Mouse (Mus musculus) CH12.LX (cell line): ENCODE data around the gene 4932438H23Rik. TPM values are rescaled to one million over a fixed set of nuclear protein-coding genes. Genes with fewer than 3 reads are reported as not detected.
A peak's percentile ranks its signal among the peaks of the same experiment; 100 is the strongest.

ENCODE experiments used
- DNase-seq: peaks from one replicate; pipeline ENCODE4 v3.0.0-alpha.2; 2013; ENCODE audit errors: extremely low read depth
- H3K27ac ChIP-seq: 2 replicates; pipeline ENCODE4 v1.5.1; 2012; ENCODE audit warnings: low read depth, mild to moderate bottlenecking, control low read depth, moderate library complexity; ENCODE audit not compliant: insufficient read depth
- H3K27me3 ChIP-seq: replicated peaks from 2 replicates; pipeline ENCODE3; 2012; ENCODE audit warnings: inconsistent platforms
- H3K36me3 ChIP-seq, 2 experiments: replicated peaks in 1 of 2; 2 replicates each; pipeline versions ENCODE3 to v1.6.1; 2012; ENCODE audit warnings: inconsistent platforms in 1 of 2, low read length in 1 of 2, mild to moderate bottlenecking in 1 of 2, mixed read lengths in 1 of 2, moderate library complexity in 1 of 2; ENCODE audit not compliant: control insufficient read depth in 1 of 2, insufficient read depth in 1 of 2
- H3K4me1 ChIP-seq, 2 experiments: 2 replicates each; pipeline ENCODE4 v1.6.1; 2012; ENCODE audit warnings: inconsistent platforms in 1 of 2, moderate library complexity in 1 of 2; ENCODE audit not compliant: insufficient read depth in 2 of 2, control insufficient read depth in 1 of 2
- H3K4me2 ChIP-seq: 2 replicates; pipeline ENCODE4 v1.6.1; 2012; ENCODE audit warnings: low read depth, mild to moderate bottlenecking, control low read depth; ENCODE audit not compliant: poor library complexity, insufficient read depth, severe bottlenecking
- H3K4me3 ChIP-seq, 3 experiments: fragments of 150-350 bp in 1 of 3; sonication (generic) in 1 of 3; replicated peaks in 1 of 3; 2 replicates each; pipeline versions ENCODE3 to v1.5.1; 2011 to 2012; ENCODE audit warnings: low read depth in 2 of 3, low read length in 2 of 3, mild to moderate bottlenecking in 2 of 3, moderate library complexity in 2 of 3, control low read depth in 1 of 3, improper control_type of control experiment in 1 of 3, inconsistent platforms in 1 of 3, mixed read lengths in 1 of 3; ENCODE audit not compliant: poor library complexity in 1 of 3
- H3K79me2 ChIP-seq: replicated peaks from 2 replicates; pipeline ENCODE4 v1.6.1; 2012; ENCODE audit warnings: mild to moderate bottlenecking, moderate library complexity; ENCODE audit not compliant: control insufficient read depth, poor library complexity, insufficient read depth, severe bottlenecking; ENCODE audit errors: extremely low read depth
- H3K9ac ChIP-seq: 2 replicates; pipeline ENCODE4 v1.6.1; 2012; ENCODE audit warnings: low read depth, mild to moderate bottlenecking, control low read depth, moderate library complexity; ENCODE audit not compliant: insufficient read depth
- H3K9me3 ChIP-seq: replicated peaks from 2 replicates; pipeline ENCODE3; 2012; ENCODE audit warnings: low read length, inconsistent platforms, mixed read lengths
- CHD2 ChIP-seq: IDR thresholded peaks from 2 replicates; pipeline ENCODE4 v1.6.1; 2011; ENCODE audit warnings: low read length, improper control_type of control experiment
- CTCF ChIP-seq, 2 experiments: IDR thresholded peaks in 1 of 2; conservative IDR thresholded peaks in 1 of 2; 2 replicates each; pipeline ENCODE4 v1.5.1; 2011 to 2012; ENCODE audit warnings: low read depth in 2 of 2, low read length in 2 of 2, improper control_type of control experiment in 1 of 2, inconsistent platforms in 1 of 2, mild to moderate bottlenecking in 1 of 2, moderate library complexity in 1 of 2
- E2F4 ChIP-seq: IDR thresholded peaks from 2 replicates; pipeline ENCODE4 v1.6.1; 2011; ENCODE audit warnings: low read depth, low read length, improper control_type of control experiment; ENCODE audit not compliant: insufficient replicate concordance
- GABPA ChIP-seq: IDR thresholded peaks from 2 replicates; pipeline ENCODE4 v1.6.1; 2012; ENCODE audit warnings: low read depth, low read length, improper control_type of control experiment, inconsistent platforms; ENCODE audit not compliant: insufficient replicate concordance
- HCFC1 ChIP-seq: IDR thresholded peaks from 2 replicates; pipeline ENCODE4 v1.6.1; 2012; ENCODE audit warnings: low read depth, mild to moderate bottlenecking, inconsistent platforms, low read length, improper control_type of control experiment
- KAT2A ChIP-seq: IDR thresholded peaks from 2 replicates; pipeline ENCODE4 v1.6.1; 2012; ENCODE audit warnings: low read length, improper control_type of control experiment, inconsistent platforms; ENCODE audit not compliant: insufficient replicate concordance
- MEF2A ChIP-seq: IDR thresholded peaks from 2 replicates; pipeline ENCODE4 v1.6.1; 2014; ENCODE audit warnings: low read depth, mild to moderate bottlenecking, inconsistent platforms, low read length, improper control_type of control experiment, borderline replicate concordance
- MXI1 ChIP-seq: IDR thresholded peaks from 2 replicates; pipeline ENCODE4 v1.6.1; 2011; ENCODE audit warnings: mild to moderate bottlenecking, low read depth, low read length, improper control_type of control experiment
- POLR2A ChIP-seq: IDR thresholded peaks from 2 replicates; pipeline ENCODE4 v1.6.1; 2011; ENCODE audit warnings: low read depth, mild to moderate bottlenecking, improper control_type of control experiment, low read length
- RCOR1 ChIP-seq: conservative IDR thresholded peaks from 2 replicates; pipeline ENCODE4 v1.6.1; 2012; ENCODE audit warnings: low read depth, mild to moderate bottlenecking, inconsistent platforms, low read length, improper control_type of control experiment
- SIN3A ChIP-seq: IDR thresholded peaks from 2 replicates; pipeline ENCODE4 v1.6.1; 2012; ENCODE audit warnings: low read length, improper control_type of control experiment, inconsistent platforms
- UBTF ChIP-seq: IDR thresholded peaks from 2 replicates; pipeline ENCODE4 v1.6.1; 2012; ENCODE audit warnings: low read depth, mild to moderate bottlenecking, inconsistent platforms, low read length, improper control_type of control experiment, moderate library complexity
- USF1 ChIP-seq: IDR thresholded peaks from 2 replicates; pipeline ENCODE4 v1.6.1; 2014; ENCODE audit warnings: low read depth, mild to moderate bottlenecking, inconsistent platforms, low read length, improper control_type of control experiment
- USF2 ChIP-seq: conservative IDR thresholded peaks from 2 replicates; pipeline ENCODE4 v1.6.1; 2011; ENCODE audit warnings: low read depth, low read length, improper control_type of control experiment
- ZC3H11A ChIP-seq: IDR thresholded peaks from 2 replicates; pipeline ENCODE4 v1.6.1; 2012; ENCODE audit warnings: low read depth, mild to moderate bottlenecking, inconsistent platforms, low read length, improper control_type of control experiment
- ZNF384 ChIP-seq: IDR thresholded peaks from 2 replicates; pipeline ENCODE4 v1.6.1; 2012; ENCODE audit warnings: low read depth, low read length, improper control_type of control experiment, inconsistent platforms
- dilution Hi-C: fragments of 300-500 bp; cut with MboI; formaldehyde crosslinking; loops from 2 replicates; pipeline ENCODE4 v1.14.3; 2020; ENCODE audit warnings: low sequenced_read_pairs; ENCODE audit not compliant: extremely low pct_unique_long_range_greater_than_20kb, extremely low pct_ligation_motif_present
- in situ Hi-C: fragments of 300-500 bp; cut with MboI; formaldehyde crosslinking; loops from 3 replicates; pipeline ENCODE4 v1.14.3; 2019; ENCODE audit warnings: low sequenced_read_pairs, low pct_ligation_motif_present, low pct_unique_long_range_greater_than_20kb, mixed read lengths
- polyA plus RNA-seq: library from polyadenylated mRNA; unstranded; fragments of >175 nt; gene quantifications from 2 replicates; pipeline ENCODE4 v1.2.1, GENCODE M21; 2012; ENCODE audit warnings: low read depth; ENCODE audit not compliant: insufficient read length
- total RNA-seq, 2 experiments: library from RNA; depleted of rRNA; stranded (reverse); fragments of 300-350 nt in 1 of 2; fragments of >200 nt in 1 of 2; gene quantifications; 2 replicates each; pipeline ENCODE4 v1.2.3; 2012 to 2014

4932438H23Rik gene
- total and polyA plus RNA-seq, 3 experiments = not detected

GRCm38 (mm10) chr16:91073163-91073892, 21.6 kb downstream of the 4932438H23Rik start (continued):
- peak; percentile 20; the same call in 1 of the 2 replicates for TF ChIP-seq MEF2A
- TF ChIP-seq RCOR1 = no peak
- TF ChIP-seq CTCF (conservative IDR thresholded peaks at IDR 0.05 in 1 of 2, IDR thresholded peaks at IDR 0.05 in 1 of 2; ENCODE audit: low read depth in 2 of 2, low read length in 2 of 2) = peak; percentile 66 to 96
- TF ChIP-seq USF1 = no peak

GRCm38 (mm10) chr16:91072256-91072655, 22.7 kb downstream of the 4932438H23Rik start:
- no peak overlapping the region for H3K27ac ChIP-seq
- TF ChIP-seq ZC3H11A (no peak), UBTF (no peak), CTCF (conservative IDR thresholded peaks at IDR 0.05 in 1 of 2, IDR thresholded peaks at IDR 0.05 in 1 of 2; ENCODE audit: low read depth in 2 of 2, low read length in 2 of 2) (no peak), MXI1 (no peak), SIN3A (no peak), KAT2A (no peak)
- H3K79me2 ChIP-seq = no peaks in the 10 kb centered on the region
- no peak for DNase-seq
- no peak overlapping the region for H3K4me2 ChIP-seq
- no peaks in the 10 kb centered on the region for H3K4me1 ChIP-seq
- no peak overlapping the region for H3K9ac ChIP-seq
- H3K9me3 ChIP-seq = no peaks in the 10 kb centered on the region
- no peaks in the 10 kb centered on the region for H3K36me3 ChIP-seq
- H3K4me3 ChIP-seq = no peak overlapping the region
- dilution Hi-C loops = no loop called here
- in situ Hi-C loops = no loop called here
- peaks cover 42% of the 10 kb centered on the region for H3K27me3 ChIP-seq

- in situ Hi-C loops (no loop called here), dilution Hi-C loops (no loop called here)
- no peaks in the 10 kb centered on the region for H3K79me2 ChIP-seq
- no peak for DNase-seq
- H3K27me3 ChIP-seq = peaks cover 64% of the 10 kb centered on the region
- H3K27ac ChIP-seq = no peak overlapping the region
- H3K9me3 ChIP-seq = no peaks in the 10 kb centered on the region
- H3K4me1 ChIP-seq = 0 out of 4 replicates have a peak, but pooled peaks cover 0 to 2% of the 10 kb centered on the region in 2 experiments
- no peak overlapping the region for H3K9ac ChIP-seq
- no peak for TF ChIP-seq SIN3A
- no peak for TF ChIP-seq MXI1
- TF ChIP-seq CHD2 = no peak
- no peak for TF ChIP-seq POLR2A
- no peak for TF ChIP-seq HCFC1
- TF ChIP-seq USF1 = no peak
- TF ChIP-seq GABPA = no peak
- no peak for TF ChIP-seq ZNF384
- TF ChIP-seq USF2 = no peak
- no peak for TF ChIP-seq E2F4
- no peak overlapping the region for H3K4me3 ChIP-seq
- no peak overlapping the region for H3K4me2 ChIP-seq
- no peaks in the 10 kb centered on the region for H3K36me3 ChIP-seq
These were observed 26.0 kb downstream of the 4932438H23Rik start for GRCm38 (mm10) chr16:91068969-91069368.
